Mouse (Mus musculus): ENCODE measurements around the gene Cdr2l.

Cdr2l gene

GRCm38 (mm10) chr11:115439906-115440595, 58.3 kb downstream of the Cdr2l start, which contains the start of gene Trim80:
Gene Trim80 (plus strand): TSS chr11:115440545.
- in situ Hi-C loops (cut with MboI, MseI), result loop anchor here (5.0 kb wide), 2 partner anchors 48 to 77 kb away; no protein-coding TSS in a partner anchor

GRCm38 (mm10) chr11:115441417-115441816, 59.7 kb downstream of the Cdr2l start:
- in situ Hi-C loops (cut with MboI, MseI), result loop anchor here (5.0 kb wide), 1 partner anchor 49 kb away; no protein-coding TSS in a partner anchor

Data from T-helper 1 cell (primary cell).